Mouse (Mus musculus) gastrocnemius, adult 18-20 months (tissue): ENCODE data around the gene Neurog3. TPM values are rescaled to one million over a fixed set of nuclear protein-coding genes. Genes with fewer than 3 reads are reported as not detected.
A peak's percentile ranks its signal among the peaks of the same experiment; 100 is the strongest.

Experiments used
- DNase-seq: peaks from one replicate; pipeline ENCODE4 v3.0.0; 2021; ENCODE audit warnings: low spot score
- total RNA-seq, 2 experiments: library from RNA; stranded (reverse); gene quantifications; 2 replicates each; pipeline ENCODE4 v1.2.3; 2021

Neurog3 gene
- total RNA-seq, 2 experiments from 2014 or later = not detected

- DNase-seq = no peak
Measured at GRCm38 (mm10) chr10:62137150-62137549, 4.3 kb downstream of the Neurog3 start.

GRCm38 (mm10) chr10:62138040-62138439 is 5.2 kb downstream of the Neurog3 start:
- no peak for DNase-seq

GRCm38 (mm10) chr10:62143820-62144219 is 10.9 kb downstream of the Neurog3 start, which contains the start of gene Fam241b:
TSS of gene Fam241b (minus strand) at chr10:62143920.
- DNase-seq = no peak

- DNase-seq = no peak
Measured at GRCm38 (mm10) chr10:62145957-62146356, 13.1 kb downstream of the Neurog3 start.

GRCm38 (mm10) chr10:62147466-62148248 is 14.8 kb downstream of the Neurog3 start:
- DNase-seq = no peak

GRCm38 (mm10) chr10:62149929-62150328 is 17.0 kb downstream of the Neurog3 start:
- DNase-seq = no peak

- DNase-seq = no peak
Measured at GRCm38 (mm10) chr10:62162410-62162809, 29.5 kb downstream of the Neurog3 start.

GRCm38 (mm10) chr10:62172841-62173553 is 40.1 kb downstream of the Neurog3 start:
- DNase-seq = no peak

- no peak for DNase-seq
Measured at GRCm38 (mm10) chr10:62173941-62174448, 41.1 kb downstream of the Neurog3 start.

- DNase-seq = no peak
Measured at GRCm38 (mm10) chr10:62174533-62175313, 41.8 kb downstream of the Neurog3 start.

- no peak for DNase-seq
Measured at GRCm38 (mm10) chr10:62179944-62180343, 47.1 kb downstream of the Neurog3 start.

GRCm38 (mm10) chr10:62181701-62182100 is 48.8 kb downstream of the Neurog3 start:
- DNase-seq = no peak

- DNase-seq = no peak
Measured at GRCm38 (mm10) chr10:62182471-62183014, 49.7 kb downstream of the Neurog3 start.

GRCm38 (mm10) chr10:62183053-62183452 is 50.2 kb downstream of the Neurog3 start:
- peak; percentile 91 for DNase-seq

Other genes starting within 250 kb of the Neurog3 start
- gene Col13a1, start 154.0 kb upstream of the Neurog3 start, total RNA-seq = 1 to 10 TPM in 1 of 2 experiments, under 1 TPM in 1; 0.78 to 1.0 TPM
- gene Fam241b, start 10.8 kb downstream of the Neurog3 start, total RNA-seq = 1 to 10 TPM; 1.7 to 2.7 TPM
- gene Tspan15, start 98.2 kb downstream of the Neurog3 start, total RNA-seq = 1 to 10 TPM; 2.9 to 5.5 TPM
- not detected for gene Tacr2, start 119.3 kb downstream of the Neurog3 start, total RNA-seq
- 1 to 10 TPM; 4.7 to 7.2 TPM for gene Hk1, start 246.8 kb downstream of the Neurog3 start, total RNA-seq